Mouse (Mus musculus) c-Kit-negative CD71-positive TER-119-positive erythroid progenitor cells, embryonic 14.5 days (primary cell): Measurements from ENCODE around the gene Tmem45a.

Experiments
- DNase-seq: peaks from one replicate; pipeline ENCODE4 v3.0.0-alpha.2; 2013; ENCODE audit warnings: low read depth, low spot score

Gene Tmem45a

GRCm38 (mm10) chr16:56795481-56796139 lies 90.4 kb downstream of the Tmem45a start, which contains the start of gene Adgrg7:
Adgrg7 (minus strand) TSS chr16:56795855.
- no peak for DNase-seq

GRCm38 (mm10) chr16:56794383-56795144 lies 91.4 kb downstream of the Tmem45a start:
- DNase-seq = no peak

- no peak for DNase-seq
Observed at GRCm38 (mm10) chr16:56793778-56794177, 92.2 kb downstream of the Tmem45a start.

- no peak for DNase-seq
Observed at GRCm38 (mm10) chr16:56785943-56786342, 100.0 kb downstream of the Tmem45a start.

- peak; percentile 15 for DNase-seq
Observed at GRCm38 (mm10) chr16:56771163-56772105, 114.5 kb downstream of the Tmem45a start.
